Mouse (Mus musculus): ENCODE data around the gene Zranb3.

Zranb3 gene

DNA sequence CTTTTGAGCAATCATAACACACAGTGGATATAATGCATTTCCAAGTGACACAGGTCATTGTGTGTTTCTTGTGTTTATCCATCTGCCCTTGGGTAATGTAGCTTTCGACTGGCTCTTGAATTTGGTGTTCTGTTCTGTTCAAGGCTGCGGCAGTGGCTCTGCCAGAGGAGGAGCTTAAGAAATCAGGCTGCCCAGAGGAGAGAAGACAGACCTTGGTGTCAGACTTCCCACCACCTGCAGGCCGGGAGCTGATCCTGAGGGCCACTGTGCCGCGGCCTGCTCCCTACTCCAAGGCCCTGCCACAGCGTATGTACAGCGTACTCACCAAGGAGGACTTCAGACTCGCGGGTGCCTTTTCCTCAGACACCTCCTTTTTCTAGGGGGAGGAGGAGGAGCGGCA lies 160.6 kb downstream of the Zranb3 start:
- no peak for DNase-seq

DNA sequence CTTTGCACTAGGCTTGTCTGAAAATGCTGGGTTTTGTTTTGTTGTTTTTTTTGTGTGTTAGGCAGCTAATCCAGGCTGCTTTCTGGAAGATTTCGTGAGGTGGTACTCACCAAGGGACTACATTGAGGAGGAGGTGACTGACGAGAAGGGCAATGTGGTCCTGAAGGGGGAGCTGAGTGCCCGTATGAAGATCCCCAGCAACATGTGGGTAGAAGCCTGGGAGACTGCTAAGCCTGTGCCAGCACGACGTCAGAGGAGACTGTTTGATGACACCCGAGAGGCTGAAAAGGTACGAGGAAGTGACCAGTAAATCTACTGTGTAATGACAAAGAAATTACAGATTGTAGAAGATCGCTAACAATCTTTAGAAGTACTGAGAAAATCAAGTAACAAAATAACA lies 165.6 kb downstream of the Zranb3 start:
- no peak for DNase-seq

DNA sequence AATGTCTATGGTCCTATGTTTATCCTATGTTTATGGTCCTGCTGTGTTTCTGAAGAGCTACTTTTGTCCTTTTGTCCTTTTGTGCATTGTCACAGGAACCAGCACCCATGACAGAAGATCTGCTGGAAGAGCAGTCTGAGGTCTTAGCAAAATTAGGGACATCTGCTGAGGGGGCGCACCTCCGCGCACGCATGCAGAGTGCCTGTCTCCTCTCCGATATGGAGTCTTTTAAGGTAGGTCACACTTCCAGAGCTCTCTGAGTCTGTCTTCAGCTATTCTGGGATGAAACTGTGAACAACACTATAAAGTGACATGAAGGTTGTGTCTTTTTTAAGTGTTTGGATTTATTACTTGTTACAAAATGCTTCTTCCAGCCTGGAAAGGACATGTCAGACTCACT lies 168.5 kb downstream of the Zranb3 start:
- no peak for DNase-seq

DNA sequence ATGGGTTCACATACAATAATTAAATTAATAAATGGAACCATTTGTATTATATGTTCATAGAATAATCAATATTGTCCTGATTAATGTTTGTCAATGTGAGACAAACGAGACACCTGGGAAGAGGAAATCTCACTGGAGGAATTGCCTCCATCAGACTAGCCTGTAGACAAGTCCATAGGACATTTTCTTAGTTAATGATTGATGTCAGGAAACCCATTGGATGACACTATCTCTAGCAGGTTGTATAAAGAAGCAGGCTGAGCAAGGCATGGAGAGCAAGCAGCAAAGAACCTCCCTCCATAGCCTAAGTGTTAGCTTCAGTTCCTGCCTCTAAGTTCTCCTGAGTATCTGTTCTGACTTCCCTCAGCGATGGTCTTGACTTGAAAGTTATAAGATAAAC lies 169.4 kb downstream of the Zranb3 start:
- no peak for DNase-seq

DNA sequence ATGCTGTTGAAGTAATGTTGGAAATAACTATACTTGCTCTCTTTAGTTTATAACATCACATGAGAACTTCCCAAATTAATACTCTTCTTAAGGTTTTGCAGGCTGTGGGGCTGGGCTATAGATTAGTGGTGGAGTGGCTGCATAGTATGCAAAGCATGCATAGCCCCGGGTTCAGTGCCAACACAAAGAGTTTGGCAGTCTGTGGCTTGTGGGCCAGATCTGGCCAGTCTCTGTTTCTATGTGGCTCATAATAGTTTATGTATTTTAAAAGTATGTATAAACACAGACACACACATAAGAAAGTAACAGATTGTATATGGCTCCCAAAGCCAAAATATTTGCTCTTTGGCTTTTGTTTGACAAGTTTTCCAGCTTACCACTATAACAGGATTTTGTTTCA lies 187.0 kb downstream of the Zranb3 start:
- DNase-seq: no peak

DNA sequence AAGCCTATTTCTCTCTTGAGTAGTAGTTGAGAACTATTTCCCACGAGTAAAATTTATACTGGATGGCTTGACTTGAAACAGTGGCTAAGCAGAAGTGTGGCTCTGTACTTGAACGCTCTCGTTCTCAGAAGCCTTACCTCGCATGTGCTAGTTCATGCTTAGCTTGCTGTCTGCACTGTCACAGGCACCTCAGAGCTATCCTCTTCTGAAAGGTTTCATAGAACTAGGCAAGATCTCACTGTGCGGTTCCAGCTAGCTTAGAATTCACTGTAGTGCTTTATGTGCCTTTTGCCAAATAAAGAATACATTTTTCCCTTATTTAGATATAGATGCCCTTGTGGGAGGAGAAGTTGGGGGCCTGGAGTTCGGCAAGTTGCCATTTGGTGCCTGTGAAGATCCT lies 187.5 kb downstream of the Zranb3 start:
- DNase-seq: no peak

DNA sequence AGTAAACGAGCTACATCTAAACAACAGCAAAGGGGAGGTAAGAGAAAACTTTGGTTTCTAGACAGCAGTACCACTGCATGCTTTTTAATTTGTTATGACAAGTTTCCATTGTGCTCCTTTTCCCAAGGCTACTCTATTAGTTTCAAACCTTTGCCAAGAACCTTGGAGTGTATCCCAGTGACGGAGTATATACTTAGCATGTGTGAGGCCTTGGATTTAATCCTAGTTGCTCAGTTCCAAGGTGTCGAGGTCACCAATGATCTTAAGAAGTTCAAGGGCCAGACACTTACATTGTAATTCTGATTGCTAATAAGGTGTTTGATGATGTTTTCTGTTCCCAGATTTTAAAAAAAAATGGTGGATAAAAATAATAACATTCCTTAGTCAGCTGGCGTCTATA lies 189.7 kb downstream of the Zranb3 start:
- no peak for DNase-seq

DNA sequence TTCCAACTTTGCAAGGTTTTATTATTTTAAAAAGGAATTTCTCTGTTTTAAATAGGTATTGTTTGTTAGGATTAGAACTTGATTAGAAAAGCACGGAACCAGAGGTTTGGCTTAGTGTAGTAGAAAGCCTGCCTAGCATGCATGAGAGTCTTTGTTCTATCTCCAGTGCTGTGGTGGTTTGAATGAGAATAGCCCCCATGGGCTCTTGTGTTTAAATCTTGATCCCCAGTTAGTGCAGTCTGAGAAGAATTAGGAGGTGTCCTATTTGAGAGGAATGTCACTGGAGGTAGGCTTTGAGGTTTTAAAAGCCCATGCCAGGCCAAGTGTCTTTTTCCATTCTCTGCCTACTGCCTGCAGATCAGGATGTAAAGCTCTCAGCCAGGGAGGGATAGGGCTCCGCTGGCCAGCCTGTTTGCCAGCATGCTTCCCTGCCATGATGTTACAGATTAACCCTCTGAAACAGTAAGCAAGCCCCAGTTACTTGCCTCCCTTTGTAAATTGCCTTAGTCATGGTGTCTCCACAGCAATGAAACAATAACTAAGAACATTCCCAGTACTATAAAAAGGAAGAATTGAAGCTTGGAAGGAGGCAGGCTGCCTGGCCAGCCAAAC lies 198.0 kb downstream of the Zranb3 start:
- DNase-seq: no peak
